Mouse (Mus musculus) neural tube, embryonic 14.5 days (tissue): ENCODE results near the gene Kpna7. TPM values are rescaled to one million over a fixed set of nuclear protein-coding genes. Genes with fewer than 3 reads are reported as not detected.
"Not testable (repeated sequence)": the region's sequence is repeated elsewhere in the genome, so short reads cannot be mapped to it uniquely, and the experiment has no call there.

Experiments used
- ATAC-seq: fragments of 200-750 bp; cut with Nextera tagmentation; 2 replicates; pipeline ENCODE4 v1.8.0; 2017; ENCODE audit warnings: low read depth, mild to moderate bottlenecking, moderate TSS enrichment, moderate library complexity
- H3K27ac ChIP-seq: fragments of 300-500 bp; sonication (generic); 2 replicates; pipeline ENCODE4 v1.5.1; 2014; ENCODE audit warnings: low read depth, mild to moderate bottlenecking, control low read depth, low read length, moderate library complexity, mixed read lengths
- H3K27me3 ChIP-seq: fragments of 300-500 bp; sonication (generic); 2 replicates; pipeline ENCODE4 v1.6.1; 2014; ENCODE audit warnings: low read length; ENCODE audit not compliant: control insufficient read depth, insufficient read depth
- H3K36me3 ChIP-seq: fragments of 300-500 bp; sonication (generic); 2 replicates; pipeline ENCODE4 v1.6.1; 2014; ENCODE audit warnings: low read length, mixed read lengths; ENCODE audit not compliant: control insufficient read depth, insufficient read depth
- H3K4me1 ChIP-seq: fragments of 300-500 bp; sonication (generic); 2 replicates; pipeline ENCODE4 v1.6.1; 2014; ENCODE audit warnings: low read length; ENCODE audit not compliant: control insufficient read depth, insufficient read depth
- H3K4me2 ChIP-seq: fragments of 300-500 bp; sonication (generic); 2 replicates; pipeline ENCODE4 v1.6.1; 2014; ENCODE audit warnings: mild to moderate bottlenecking, low read depth, low read length, control low read depth
- H3K4me3 ChIP-seq: fragments of 300-500 bp; sonication (generic); 2 replicates; pipeline ENCODE4 v1.5.1; 2014; ENCODE audit warnings: low read depth, low read length, control low read depth, mixed read lengths
- H3K9ac ChIP-seq: fragments of 300-500 bp; sonication (generic); replicated peaks from 2 replicates; pipeline ENCODE4 v1.6.1; 2014; ENCODE audit warnings: low read depth, mild to moderate bottlenecking, control low read depth, low read length, mixed read lengths
- H3K9me3 ChIP-seq: fragments of 300-500 bp; sonication (generic); 2 replicates; pipeline ENCODE4 v1.6.1; 2016; ENCODE audit warnings: low read length; ENCODE audit not compliant: control insufficient read depth
- WGBS: fragments of 180-500 bp; shearing (Covaris S2); extraction: QIAGEN DNeasy Blood & Tissue Kit; methylation state at CpG from one replicate; pipeline ENCODE4 v1.1.7; 2014; 5-methylcytosine and 5-hydroxymethylcytosine counted together
- polyA plus RNA-seq: library from polyadenylated mRNA; unstranded; fragments of >200 nt; fragmentation: Nextera tagmentation; extraction: Ambion mirVana; gene quantifications from 2 replicates; pipeline ENCODE4 v1.2.1, GENCODE M21; 2014

Kpna7 gene
- polyA plus RNA-seq, 1 experiment from 2014 or later: not detected

- H3K27ac ChIP-seq, H3K9ac ChIP-seq, H3K4me3 ChIP-seq, H3K4me2 ChIP-seq, H3K27me3 ChIP-seq, H3K36me3 ChIP-seq, H3K4me1 ChIP-seq, ATAC-seq, H3K9me3 ChIP-seq: not testable (repeated sequence)
- WGBS: 86% methylated on average over 1 of the region's 1 CpGs
Measured at GRCm38 (mm10) chr5:145020712-145021111, 63.1 kb downstream of the Kpna7 start.

DNA sequence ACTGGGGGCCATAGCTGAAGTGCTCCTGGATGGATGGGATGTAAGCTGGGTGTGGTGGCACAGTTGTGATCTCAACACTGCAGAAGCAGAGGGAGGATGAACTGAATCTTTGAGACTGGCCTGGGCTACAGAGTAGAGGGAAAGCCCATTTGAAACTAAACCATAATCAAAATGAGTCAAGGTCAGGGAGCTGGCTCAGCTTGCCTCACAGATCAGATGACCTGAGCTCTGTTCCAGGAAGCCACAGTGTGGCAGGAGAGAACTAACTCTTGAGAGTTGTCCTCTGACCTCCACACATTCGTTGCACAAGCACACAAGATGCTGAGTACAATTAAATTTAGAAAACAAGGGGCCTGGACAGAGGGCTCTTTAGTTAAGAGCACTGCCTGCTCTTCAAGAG, 63.6 kb downstream of the Kpna7 start:
- H3K36me3 ChIP-seq, H3K9ac ChIP-seq, H3K4me1 ChIP-seq, H3K27me3 ChIP-seq, H3K4me3 ChIP-seq, H3K27ac ChIP-seq, ATAC-seq, H3K4me2 ChIP-seq, H3K9me3 ChIP-seq: not testable (repeated sequence)
- 48% methylated on average over 1 of the region's 1 CpGs for WGBS

DNA sequence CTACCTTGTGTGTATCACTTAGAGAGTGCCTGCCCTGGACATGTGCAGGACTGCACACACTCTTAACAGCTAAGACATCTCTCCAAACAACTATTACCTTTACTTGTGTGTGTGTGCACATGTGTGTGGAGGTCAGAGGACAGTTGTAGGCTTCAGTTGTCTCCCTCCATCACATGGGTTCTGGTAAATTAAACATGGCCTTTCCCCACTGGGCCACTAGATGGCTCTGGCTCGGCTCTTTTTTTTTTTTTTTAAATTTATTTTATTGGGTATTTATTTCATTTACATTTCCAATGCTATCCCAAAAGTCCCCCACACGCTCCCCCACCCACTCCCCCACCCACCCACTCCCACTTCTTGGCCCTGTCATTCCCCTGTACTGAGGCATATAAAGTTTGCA, 67.1 kb downstream of the Kpna7 start:
- H3K4me1 ChIP-seq, H3K4me3 ChIP-seq, H3K9me3 ChIP-seq, H3K27ac ChIP-seq, ATAC-seq, H3K27me3 ChIP-seq, H3K4me2 ChIP-seq, H3K9ac ChIP-seq, H3K36me3 ChIP-seq: not testable (repeated sequence)
- 38% methylated on average over 2 of the region's 2 CpGs for WGBS

- WGBS: 93% methylated on average over 1 of the region's 1 CpGs
- Histone ChIP-seq H3K9ac (no peak overlapping the region), H3K4me1 (no peaks in the 10 kb centered on the region), H3K36me3 (no peaks in the 10 kb centered on the region), H3K27ac (no peak overlapping the region), H3K9me3 (no peaks in the 10 kb centered on the region), H3K4me2 (no peak overlapping the region), H3K4me3 (no peak overlapping the region), H3K27me3 (no peaks in the 10 kb centered on the region)
- no peak for ATAC-seq
Measured at GRCm38 (mm10) chr5:145014278-145014677, 69.6 kb downstream of the Kpna7 start.

GRCm38 (mm10) chr5:145008878-145009659, 74.8 kb downstream of the Kpna7 start:
- H3K9ac ChIP-seq: no peak overlapping the region
- H3K36me3 ChIP-seq: no peaks in the 10 kb centered on the region
- 88% methylated on average over 15 of the region's 15 CpGs for WGBS
- no peaks in the 10 kb centered on the region for H3K9me3 ChIP-seq
- H3K4me1 ChIP-seq: no peaks in the 10 kb centered on the region
- ATAC-seq: no peak
- H3K4me3 ChIP-seq: no peak overlapping the region
- H3K27me3 ChIP-seq: no peaks in the 10 kb centered on the region
- no peak overlapping the region for H3K27ac ChIP-seq
- no peak overlapping the region for H3K4me2 ChIP-seq

DNA sequence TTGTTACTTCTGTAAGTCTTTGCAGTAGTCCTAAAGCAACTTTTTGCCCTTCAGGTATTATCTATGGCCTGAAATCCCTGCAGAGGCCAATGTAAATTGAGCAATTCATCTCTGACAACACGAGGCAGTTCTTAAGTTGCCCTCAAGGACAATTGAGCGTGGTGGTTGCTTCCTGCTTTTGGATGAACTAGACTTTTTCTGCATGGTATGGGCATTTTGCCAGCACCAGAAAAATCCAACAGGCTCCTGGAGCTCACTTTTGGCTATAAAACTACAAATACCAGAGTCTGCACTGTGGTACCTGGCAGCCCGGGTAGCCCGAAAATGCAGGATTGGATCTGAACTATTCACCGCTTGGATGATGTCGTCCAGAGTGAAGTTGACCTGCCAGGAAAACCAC, 78.2 kb downstream of the Kpna7 start:
- no peak overlapping the region for H3K4me3 ChIP-seq
- no peak overlapping the region; the same call in 1 of the 2 replicates for H3K27ac ChIP-seq
- H3K9me3 ChIP-seq: no peaks in the 10 kb centered on the region
- WGBS: 85% methylated on average over 6 of the region's 6 CpGs
- no peak overlapping the region for H3K9ac ChIP-seq
- H3K36me3 ChIP-seq: no peaks in the 10 kb centered on the region
- no peak for ATAC-seq
- H3K4me1 ChIP-seq: no peaks in the 10 kb centered on the region
- no peak overlapping the region for H3K4me2 ChIP-seq
- no peaks in the 10 kb centered on the region for H3K27me3 ChIP-seq

- 91% methylated on average over 9 of the region's 9 CpGs for WGBS
- Histone ChIP-seq H3K36me3 (no peaks in the 10 kb centered on the region), H3K9me3 (no peaks in the 10 kb centered on the region), H3K4me3 (no peak overlapping the region), H3K4me2 (no peak overlapping the region), H3K27ac (no peak overlapping the region), H3K4me1 (no peaks in the 10 kb centered on the region), H3K27me3 (no peaks in the 10 kb centered on the region), H3K9ac (no peak overlapping the region)
- no peak for ATAC-seq
Measured at GRCm38 (mm10) chr5:145004495-145004894, 79.3 kb downstream of the Kpna7 start.

GRCm38 (mm10) chr5:145003362-145003761, 80.5 kb downstream of the Kpna7 start:
- no peaks in the 10 kb centered on the region for H3K27me3 ChIP-seq
- no peak overlapping the region for H3K27ac ChIP-seq
- no peak for ATAC-seq
- H3K4me2 ChIP-seq: no peak overlapping the region
- WGBS: 78% methylated on average over 3 of the region's 3 CpGs
- H3K9me3 ChIP-seq: no peaks in the 10 kb centered on the region
- no peaks in the 10 kb centered on the region for H3K4me1 ChIP-seq
- H3K4me3 ChIP-seq: no peak overlapping the region
- H3K9ac ChIP-seq: no peak overlapping the region
- no peaks in the 10 kb centered on the region for H3K36me3 ChIP-seq

DNA sequence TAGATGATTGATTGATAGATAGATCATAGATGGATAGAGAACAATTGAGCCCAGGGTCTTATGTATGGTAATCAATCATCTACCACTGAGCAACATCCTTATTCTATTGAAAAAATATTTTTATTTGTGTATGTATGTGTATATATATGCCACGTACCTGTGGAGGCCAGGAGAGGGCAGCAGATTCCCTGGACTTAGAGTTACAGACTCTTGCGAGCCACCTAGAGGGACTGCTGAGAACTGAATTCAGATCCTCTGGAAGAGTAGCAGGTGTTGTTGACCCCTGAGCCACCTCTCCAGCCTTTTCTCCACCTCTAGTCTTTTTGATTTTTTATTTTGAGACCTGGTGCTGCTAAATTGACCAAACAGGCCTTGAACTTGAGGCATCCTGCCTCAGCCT, 85.3 kb downstream of the Kpna7 start:
- Histone ChIP-seq H3K27ac (no peak overlapping the region), H3K9me3 (no peaks in the 10 kb centered on the region), H3K4me3 (no peak overlapping the region), H3K36me3 (no peaks in the 10 kb centered on the region), H3K4me2 (no peak overlapping the region), H3K9ac (no peak overlapping the region), H3K4me1 (no peaks in the 10 kb centered on the region), H3K27me3 (no peaks in the 10 kb centered on the region)
- no peak for ATAC-seq
- WGBS: 33% methylated on average over 2 of the region's 2 CpGs
